Mouse (Mus musculus): ENCODE measurements at regions not wholly inside any gene's neighbourhood (a gene's known extent, or its start where the extent isn't known, plus 50 kb on each side); places are given as distances from the start of the nearest gene placed in this dataset.

DNA sequence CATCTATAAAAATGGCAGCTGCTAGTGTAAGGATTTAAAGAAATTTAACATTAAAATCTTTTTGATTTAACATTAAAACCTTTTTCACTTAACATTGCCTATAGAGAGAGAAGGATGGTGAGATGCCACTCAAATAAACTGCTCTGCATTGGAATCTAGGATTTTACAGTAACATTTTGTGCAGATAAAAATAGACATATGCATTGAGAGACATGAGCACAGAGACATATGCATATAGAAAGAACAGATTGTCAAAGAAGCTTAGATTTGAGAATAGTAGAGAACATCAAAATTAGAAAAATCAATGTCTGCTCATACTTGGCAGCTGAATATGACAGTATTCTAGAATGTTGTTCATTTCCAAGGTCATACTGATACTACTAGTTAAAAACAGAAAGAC is 220.2 kb downstream of the Arap2 start:
- Histone ChIP-seq H3K27ac (ENCODE audit: low read depth, low read length) (no peak overlapping the region), H3K27me3 (ENCODE audit: insufficient read depth, low read length) (no peaks in the 10 kb centered on the region), H3K4me2 (ENCODE audit: low read depth, low read length, poor library complexity, severe bottlenecking) (no peak overlapping the region), H3K9ac (replicated peaks; ENCODE audit: low read length, poor library complexity, severe bottlenecking) (no peak overlapping the region), H3K9me3 (ENCODE audit: low read length) (no peaks in the 10 kb centered on the region), H3K4me1 (ENCODE audit: insufficient read depth, low read length) (no peaks in the 10 kb centered on the region), H3K36me3 (ENCODE audit: insufficient read depth, low read length) (no peaks in the 10 kb centered on the region), H3K4me3 (ENCODE audit: low read depth, low read length) (no peak overlapping the region)
- DNase-seq (ENCODE audit: low spot score) = no peak
- no peak for ATAC-seq (ENCODE audit: low FRiP score)
- TF ChIP-seq CTCF (IDR thresholded peaks at IDR 0.05) = no peak

DNA sequence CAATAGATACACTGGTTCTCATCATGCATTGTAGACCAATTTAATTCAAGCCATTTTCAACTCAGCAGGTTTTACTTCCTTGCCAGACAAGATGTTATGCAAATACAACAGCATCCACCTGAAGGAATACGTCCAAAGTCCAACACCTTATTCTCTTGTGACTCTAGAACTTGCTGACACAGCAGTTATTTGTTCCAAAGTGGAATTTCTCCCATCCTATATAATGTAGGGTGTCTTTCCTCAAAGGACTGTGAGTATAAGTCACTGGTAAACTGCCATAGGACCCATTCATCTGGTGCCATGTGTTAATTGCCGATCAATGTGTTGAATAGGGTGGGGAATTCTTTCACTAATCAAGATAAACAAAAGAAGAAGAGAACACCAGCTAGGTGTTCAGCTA is 226.7 kb downstream of the Arap2 start:
- no peak for DNase-seq (ENCODE audit: low spot score)
- no peaks in the 10 kb centered on the region for H3K27me3 ChIP-seq (ENCODE audit: insufficient read depth, low read length)
- no peaks in the 10 kb centered on the region for H3K4me1 ChIP-seq (ENCODE audit: insufficient read depth, low read length)
- no peak overlapping the region for H3K4me3 ChIP-seq (ENCODE audit: low read depth, low read length)
- H3K4me2 ChIP-seq (ENCODE audit: low read depth, low read length, poor library complexity, severe bottlenecking) = no peak overlapping the region
- no peaks in the 10 kb centered on the region for H3K36me3 ChIP-seq (ENCODE audit: insufficient read depth, low read length)
- 86% methylated on average over 2 of the region's 2 CpGs for WGBS
- no peak for TF ChIP-seq CTCF (IDR thresholded peaks at IDR 0.05)
- no peak for ATAC-seq (ENCODE audit: low FRiP score)
- H3K9ac ChIP-seq (replicated peaks; ENCODE audit: low read length, poor library complexity, severe bottlenecking) = no peak overlapping the region
- no peaks in the 10 kb centered on the region for H3K9me3 ChIP-seq (ENCODE audit: low read length)
- no peak overlapping the region for H3K27ac ChIP-seq (ENCODE audit: low read depth, low read length)

DNA sequence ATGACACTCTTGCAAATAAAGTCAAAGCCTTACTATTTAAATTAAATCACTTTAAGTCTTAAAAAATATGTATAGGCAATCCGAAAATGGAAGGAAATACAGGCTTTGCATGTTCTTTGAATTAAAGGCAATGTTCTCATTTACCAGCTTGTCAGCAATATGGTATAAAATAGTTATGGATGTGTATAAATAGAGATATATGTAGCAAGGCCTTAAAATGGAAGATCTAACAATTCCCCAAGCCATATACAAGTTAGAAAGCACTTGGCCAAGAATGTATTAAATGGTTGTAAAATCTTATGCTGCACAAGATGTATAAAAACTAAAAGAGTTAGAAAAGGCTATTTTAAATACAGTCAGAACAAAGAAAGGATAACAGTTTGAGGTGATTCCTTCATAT is 254.1 kb downstream of the Arap2 start:
- DNase-seq (ENCODE audit: low spot score) = no peak
- no peaks in the 10 kb centered on the region for H3K36me3 ChIP-seq (ENCODE audit: insufficient read depth, low read length)
- no peak overlapping the region for H3K4me3 ChIP-seq (ENCODE audit: low read depth, low read length)
- ATAC-seq (ENCODE audit: low FRiP score) = no peak
- no peaks in the 10 kb centered on the region for H3K4me1 ChIP-seq (ENCODE audit: insufficient read depth, low read length)
- H3K27me3 ChIP-seq (ENCODE audit: insufficient read depth, low read length) = no peaks in the 10 kb centered on the region
- H3K9ac ChIP-seq (replicated peaks; ENCODE audit: low read length, poor library complexity, severe bottlenecking) = no peak overlapping the region
- no peaks in the 10 kb centered on the region for H3K9me3 ChIP-seq (ENCODE audit: low read length)
- H3K4me2 ChIP-seq (ENCODE audit: low read depth, low read length, poor library complexity, severe bottlenecking) = no peak overlapping the region
- TF ChIP-seq CTCF (IDR thresholded peaks at IDR 0.05) = no peak
- no peak overlapping the region for H3K27ac ChIP-seq (ENCODE audit: low read depth, low read length)
- 89% methylated on average over 1 of the region's 1 CpGs for WGBS

DNA sequence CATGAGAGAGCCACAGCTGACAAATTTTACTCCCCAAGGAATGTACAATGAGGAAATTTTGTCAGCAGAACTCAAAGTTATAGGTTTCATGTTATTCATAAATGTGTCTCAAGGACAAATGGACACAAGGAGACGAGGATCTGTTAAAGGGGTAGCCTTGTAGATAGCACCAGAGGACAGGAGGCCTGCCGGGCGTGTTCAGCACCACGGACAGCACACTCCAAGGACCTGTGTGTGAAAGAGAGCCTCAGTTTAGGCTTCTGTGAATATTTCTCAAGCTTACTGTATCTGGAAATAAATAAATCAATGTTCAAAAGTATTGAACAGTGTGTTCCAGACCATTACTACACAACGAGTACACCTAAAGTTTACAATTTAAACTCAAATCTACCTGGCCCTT is 282.4 kb downstream of the Arap2 start:
- DNase-seq (ENCODE audit: low spot score) = no peak
- Histone ChIP-seq H3K4me2 (ENCODE audit: low read depth, low read length, poor library complexity, severe bottlenecking) (no peak overlapping the region), H3K9me3 (ENCODE audit: low read length) (no peaks in the 10 kb centered on the region), H3K27me3 (ENCODE audit: insufficient read depth, low read length) (no peaks in the 10 kb centered on the region), H3K4me1 (ENCODE audit: insufficient read depth, low read length) (no peaks in the 10 kb centered on the region), H3K4me3 (ENCODE audit: low read depth, low read length) (no peak overlapping the region), H3K36me3 (ENCODE audit: insufficient read depth, low read length) (no peaks in the 10 kb centered on the region), H3K9ac (replicated peaks; ENCODE audit: low read length, poor library complexity, severe bottlenecking) (no peak overlapping the region), H3K27ac (ENCODE audit: low read depth, low read length) (no peak overlapping the region)
- TF ChIP-seq CTCF (IDR thresholded peaks at IDR 0.05) = no peak
- ATAC-seq (ENCODE audit: low FRiP score) = no peak
- WGBS = 51% methylated on average over 5 of the region's 5 CpGs

DNA sequence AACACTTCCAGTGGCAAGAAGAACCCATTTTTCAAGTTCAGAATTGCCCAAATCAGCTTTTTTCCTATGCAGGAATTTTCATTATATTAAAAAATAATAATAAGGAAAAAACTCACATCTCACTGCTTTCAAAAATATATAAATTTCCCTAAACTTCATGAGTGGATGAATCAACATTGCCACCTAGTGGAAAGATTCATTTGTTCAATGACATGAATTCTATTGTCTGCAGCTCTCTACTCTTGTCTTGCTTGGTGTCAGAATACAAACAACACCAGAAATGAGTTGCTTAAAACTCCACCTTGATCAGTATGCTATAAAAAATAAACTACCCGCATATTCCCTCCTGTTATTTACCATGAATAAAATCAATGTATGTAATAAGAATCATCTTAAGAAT is 285.0 kb downstream of the Arap2 start:
- Histone ChIP-seq H3K4me1 (ENCODE audit: insufficient read depth, low read length) (no peaks in the 10 kb centered on the region), H3K27ac (ENCODE audit: low read depth, low read length) (no peak overlapping the region), H3K36me3 (ENCODE audit: insufficient read depth, low read length) (no peaks in the 10 kb centered on the region), H3K4me2 (ENCODE audit: low read depth, low read length, poor library complexity, severe bottlenecking) (no peak overlapping the region), H3K4me3 (ENCODE audit: low read depth, low read length) (no peak overlapping the region), H3K9me3 (ENCODE audit: low read length) (no peaks in the 10 kb centered on the region), H3K9ac (replicated peaks; ENCODE audit: low read length, poor library complexity, severe bottlenecking) (no peak overlapping the region), H3K27me3 (ENCODE audit: insufficient read depth, low read length) (no peaks in the 10 kb centered on the region)
- peak; percentile 86 for TF ChIP-seq CTCF (IDR thresholded peaks at IDR 0.05)
- ATAC-seq (ENCODE audit: low FRiP score) (no peak), DNase-seq (ENCODE audit: low spot score) (peak; percentile 85)
- WGBS = 25% methylated on average over 1 of the region's 1 CpGs

DNA sequence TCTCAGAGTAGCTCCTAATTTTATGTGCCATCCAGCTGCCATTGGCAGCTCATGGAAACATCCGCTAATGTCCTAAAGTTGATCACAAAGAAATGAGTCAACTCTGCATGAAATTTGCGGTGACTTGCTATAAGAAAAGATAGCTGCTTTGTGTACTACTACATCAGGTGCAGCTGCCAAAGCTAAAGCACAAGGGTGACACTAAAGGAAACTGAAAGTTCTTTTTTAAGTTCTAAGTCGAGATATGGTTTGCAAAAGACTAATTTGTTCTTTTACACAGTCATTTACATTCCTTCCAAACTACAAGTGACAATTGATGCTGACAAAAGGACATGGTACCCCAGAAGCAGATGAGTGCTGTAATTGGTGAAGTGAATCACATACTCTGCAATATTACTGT is 292.5 kb downstream of the Arap2 start:
- Histone ChIP-seq H3K9ac (replicated peaks; ENCODE audit: low read length, poor library complexity, severe bottlenecking) (no peak overlapping the region), H3K4me3 (ENCODE audit: low read depth, low read length) (no peak overlapping the region), H3K9me3 (ENCODE audit: low read length) (no peaks in the 10 kb centered on the region), H3K27me3 (ENCODE audit: insufficient read depth, low read length) (no peaks in the 10 kb centered on the region), H3K27ac (ENCODE audit: low read depth, low read length) (no peak overlapping the region), H3K4me2 (ENCODE audit: low read depth, low read length, poor library complexity, severe bottlenecking) (no peak overlapping the region), H3K4me1 (ENCODE audit: insufficient read depth, low read length) (no peaks in the 10 kb centered on the region), H3K36me3 (ENCODE audit: insufficient read depth, low read length) (no peaks in the 10 kb centered on the region)
- DNase-seq (ENCODE audit: low spot score) = no peak
- TF ChIP-seq CTCF (IDR thresholded peaks at IDR 0.05) = no peak
- 84% methylated on average over 3 of the region's 3 CpGs for WGBS
- ATAC-seq (ENCODE audit: low FRiP score) = no peak

DNA sequence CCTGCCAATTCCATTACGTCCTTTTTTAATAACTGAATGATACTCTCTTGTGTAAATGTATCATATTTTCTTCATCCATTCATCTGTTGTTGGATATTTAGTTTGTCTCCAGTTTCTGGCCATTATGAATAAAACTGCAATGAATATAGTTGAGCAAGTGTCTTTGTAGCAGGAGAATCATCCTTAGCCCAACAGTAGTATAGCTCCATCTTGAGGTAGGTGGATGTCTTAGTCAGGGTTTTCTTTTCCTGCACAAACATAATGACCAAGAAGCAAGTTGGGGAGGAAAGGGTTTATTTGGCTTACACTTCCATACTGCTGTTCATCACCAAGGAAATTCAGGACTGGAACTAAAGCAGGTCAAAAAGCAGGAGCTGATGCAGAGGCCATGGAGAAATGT is 299.2 kb downstream of the Arap2 start:
- DNase-seq (ENCODE audit: low spot score) = no peak
- Histone ChIP-seq H3K9ac (replicated peaks; ENCODE audit: low read length, poor library complexity, severe bottlenecking) (no peak overlapping the region), H3K4me3 (ENCODE audit: low read depth, low read length) (no peak overlapping the region), H3K27me3 (ENCODE audit: insufficient read depth, low read length) (no peaks in the 10 kb centered on the region), H3K4me2 (ENCODE audit: low read depth, low read length, poor library complexity, severe bottlenecking) (no peak overlapping the region), H3K27ac (ENCODE audit: low read depth, low read length) (no peak overlapping the region), H3K36me3 (ENCODE audit: insufficient read depth, low read length) (no peaks in the 10 kb centered on the region), H3K9me3 (ENCODE audit: low read length) (no peaks in the 10 kb centered on the region), H3K4me1 (ENCODE audit: insufficient read depth, low read length) (no peaks in the 10 kb centered on the region)
- peak; percentile 56 for TF ChIP-seq CTCF (IDR thresholded peaks at IDR 0.05)
- no peak for ATAC-seq (ENCODE audit: low FRiP score)
- 86% methylated on average over 1 of the region's 1 CpGs for WGBS
